Mouse (Mus musculus) heart, postnatal 0 days (tissue): Measurements from ENCODE around the gene Wdr63.

Experiments used
- CTCF ChIP-seq: IDR thresholded peaks from 2 replicates; pipeline ENCODE4 v1.5.1; 2016; ENCODE audit warnings: antibody characterized with exemption, control low read depth, low read depth
- EP300 ChIP-seq: IDR thresholded peaks from 2 replicates; pipeline ENCODE4 v1.6.1; 2016; ENCODE audit warnings: antibody characterized with exemption, low read depth

DNA sequence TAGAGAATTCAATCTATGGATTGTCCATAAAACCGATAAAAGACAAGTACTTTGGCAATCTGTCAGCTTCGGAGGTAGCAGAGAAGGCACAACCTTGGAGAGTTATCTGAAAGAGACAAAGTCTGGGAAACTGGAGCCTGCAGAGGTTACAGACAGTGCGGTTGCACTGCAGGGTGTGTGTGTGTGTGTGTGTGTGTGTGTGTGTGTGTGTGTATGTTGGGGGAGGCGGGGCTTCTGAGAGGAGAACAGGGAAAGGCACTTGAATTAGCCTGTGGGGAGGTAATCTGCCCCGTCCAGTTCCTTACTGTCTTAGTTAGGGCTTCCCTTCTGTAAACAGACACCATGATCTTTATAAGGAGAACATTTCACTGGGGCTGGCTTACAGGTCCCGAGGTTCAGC, 100.1 kb downstream of the Wdr63 start:
- no peak for TF ChIP-seq CTCF
- TF ChIP-seq EP300, result no peak
